Mouse (Mus musculus) stomach, embryonic 14.5 days (tissue): ENCODE data around the gene Tssk6. TPM values are rescaled to one million over a fixed set of nuclear protein-coding genes. Genes with fewer than 3 reads are reported as not detected.

Source experiments
- polyA plus RNA-seq: library from polyadenylated mRNA; unstranded; fragments of >200 nt; fragmentation: Nextera tagmentation; extraction: Ambion mirVana; gene quantifications from 2 replicates; pipeline ENCODE4 v1.2.1, GENCODE M21; 2014

The Tssk6 gene
- polyA plus RNA-seq, 1 experiment from 2014 or later = 3.9 TPM

Other genes starting within 250 kb of the Tssk6 start
- gene Zfp964, start 247.7 kb upstream of the Tssk6 start, polyA plus RNA-seq = 2.3 and 3.0 TPM in 2 replicates
- gene Zfp869, start 191.5 kb upstream of the Tssk6 start, polyA plus RNA-seq = 30.4 and 30.9 TPM in 2 replicates
- gene Zfp963, start 152.2 kb upstream of the Tssk6 start, polyA plus RNA-seq = 6.1 and 6.3 TPM in 2 replicates
- 0.90 TPM in 1 of 2 replicates, not detected in the other for gene Gm20422, start 127.3 kb upstream of the Tssk6 start, polyA plus RNA-seq
- gene Atp13a1, start 111.0 kb upstream of the Tssk6 start, polyA plus RNA-seq = 45.7 and 45.9 TPM in 2 replicates
- 35.3 and 35.4 TPM in 2 replicates for gene Zfp866, start 111.0 kb upstream of the Tssk6 start, polyA plus RNA-seq
- gene Gmip, start 93.5 kb upstream of the Tssk6 start, polyA plus RNA-seq = 7.1 and 11.9 TPM in 2 replicates
- 1.2 and 1.6 TPM in 2 replicates for gene Lpar2, start 79.8 kb upstream of the Tssk6 start, polyA plus RNA-seq
- gene Pbx4, start 69.7 kb upstream of the Tssk6 start, polyA plus RNA-seq = 5.9 and 8.8 TPM in 2 replicates
- 0.42 and 0.64 TPM in 2 replicates for gene Cilp2, start 14.5 kb upstream of the Tssk6 start, polyA plus RNA-seq
- gene Ndufa13, start 374 bp downstream of the Tssk6 start, polyA plus RNA-seq = 190 and 202 TPM in 2 replicates
- 3.7 and 4.9 TPM in 2 replicates for gene Yjefn3, start 528 bp downstream of the Tssk6 start, polyA plus RNA-seq
- 46.5 and 49.6 TPM in 2 replicates for gene Gatad2a, start 94.2 kb downstream of the Tssk6 start, polyA plus RNA-seq
- gene Mau2, start 140.6 kb downstream of the Tssk6 start, polyA plus RNA-seq = 53.4 and 58.5 TPM in 2 replicates
- 35.3 and 40.1 TPM in 2 replicates for gene Sugp1, start 140.6 kb downstream of the Tssk6 start, polyA plus RNA-seq
- 0.70 and 2.0 TPM in 2 replicates for gene Tm6sf2, start 170.7 kb downstream of the Tssk6 start, polyA plus RNA-seq
- gene Hapln4, start 181.3 kb downstream of the Tssk6 start, polyA plus RNA-seq = not detected in 2 replicates
- 1.9 and 2.1 TPM in 2 replicates for gene Ncan, start 218.7 kb downstream of the Tssk6 start, polyA plus RNA-seq
- 28.5 and 29.1 TPM in 2 replicates for gene Nr2c2ap, start 229.1 kb downstream of the Tssk6 start, polyA plus RNA-seq
- 12.1 and 20.0 TPM in 2 replicates for gene Rfxank, start 237.0 kb downstream of the Tssk6 start, polyA plus RNA-seq
- 45.9 and 57.4 TPM in 2 replicates for gene Borcs8, start 237.3 kb downstream of the Tssk6 start, polyA plus RNA-seq
- 0.32 TPM in 1 of 2 replicates, not detected in the other for gene Mef2b, start 237.5 kb downstream of the Tssk6 start, polyA plus RNA-seq